Mouse (Mus musculus) C2C12 (cell line): Measurements from ENCODE around the gene Prkar2b.
A peak's percentile ranks its signal among the peaks of the same experiment; 100 is the strongest.

Source experiments
- CEBPB ChIP-seq: IDR thresholded peaks from one replicate; pipeline ENCODE4 v1.6.1; 2011; ENCODE audit warnings: low read depth, mild to moderate bottlenecking, control low read depth, moderate library complexity
- CTCF ChIP-seq: IDR thresholded peaks from one replicate; pipeline ENCODE4 v1.5.1; 2011; ENCODE audit not compliant: control insufficient read depth, insufficient read depth, insufficient read length
- USF1 ChIP-seq: IDR thresholded peaks from one replicate; pipeline ENCODE4 v1.6.1; 2011; ENCODE audit warnings: low read depth, mild to moderate bottlenecking, control low read depth, moderate library complexity

GRCm38 (mm10) chr12:31967536-31967935 is 93.6 kb downstream of the Prkar2b start:
- no peak for TF ChIP-seq USF1
- no peak for TF ChIP-seq CEBPB
- peak; percentile 51 for TF ChIP-seq CTCF
